Mouse (Mus musculus) olfactory bulb, adult 2 months (tissue): ENCODE data around the gene Hnrnpc.

Experiments used
- CTCF ChIP-seq: fragments of 200-500 bp; IDR thresholded peaks from 2 replicates; pipeline ENCODE4 v1.5.1; 2012; ENCODE audit warnings: low read depth, mild to moderate bottlenecking, low read length, moderate library complexity; ENCODE audit not compliant: insufficient read depth
- POLR2A ChIP-seq: fragments of 200-500 bp; IDR thresholded peaks from 2 replicates; pipeline ENCODE4 v1.6.1; 2012; ENCODE audit warnings: mild to moderate bottlenecking, low read depth, low read length, moderate library complexity; ENCODE audit not compliant: insufficient read depth

- TF ChIP-seq CTCF (no peak), POLR2A (no peak)
Observed at GRCm38 (mm10) chr14:52035926-52036325, 67.9 kb downstream of the Hnrnpc start.
